Mouse (Mus musculus) liver, embryonic 14.5 days (tissue): ENCODE results near the gene Sash1. TPM values are rescaled to one million over a fixed set of nuclear protein-coding genes. Genes with fewer than 3 reads are reported as not detected.

Experiments used
- ATAC-seq: fragments of 200-750 bp; cut with Nextera tagmentation; 2 replicates; pipeline ENCODE4 v1.8.0; 2017; ENCODE audit warnings: moderate number of reproducible peaks, mild to moderate bottlenecking, moderate library complexity; ENCODE audit not compliant: insufficient read depth
- DNase-seq, 3 experiments: peaks; one replicate each; pipeline ENCODE4 v3.0.0-alpha.2; 2012 to 2013; ENCODE audit warnings: low read depth in 3 of 3, low spot score in 3 of 3
- H3K27ac ChIP-seq: fragments of 300-500 bp; sonication (generic); 2 replicates; pipeline ENCODE4 v1.5.1; 2014; ENCODE audit warnings: moderate library complexity, mild to moderate bottlenecking, control low read depth, inconsistent platforms
- H3K27me3 ChIP-seq: fragments of 300-500 bp; sonication (generic); 2 replicates; pipeline ENCODE4 v1.6.1; 2014; ENCODE audit warnings: mild to moderate bottlenecking, low read length, moderate library complexity; ENCODE audit not compliant: control insufficient read depth, insufficient read depth
- H3K36me3 ChIP-seq: fragments of 300-500 bp; sonication (generic); replicated peaks from 2 replicates; pipeline ENCODE4 v1.6.1; 2014; ENCODE audit warnings: low read depth; ENCODE audit not compliant: control insufficient read depth, insufficient read depth
- H3K4me1 ChIP-seq, 2 experiments: fragments of 200-500 bp in 1 of 2; fragments of 300-500 bp in 1 of 2; sonication (generic) in 1 of 2; replicated peaks; 2 replicates each; pipeline ENCODE4 v1.6.1; 2012 to 2014; ENCODE audit warnings: antibody characterized with exemption in 1 of 2, inconsistent platforms in 1 of 2, low read length in 1 of 2; ENCODE audit not compliant: control insufficient read depth in 2 of 2, insufficient read depth in 2 of 2
- H3K4me2 ChIP-seq: fragments of 300-500 bp; sonication (generic); 2 replicates; pipeline ENCODE4 v1.6.1; 2014; ENCODE audit warnings: low read depth, mild to moderate bottlenecking, control low read depth, moderate library complexity
- H3K4me3 ChIP-seq, 2 experiments: fragments of 200-500 bp in 1 of 2; fragments of 300-500 bp in 1 of 2; sonication (generic) in 1 of 2; 2 replicates each; pipeline ENCODE4 v1.5.1; 2012 to 2014; ENCODE audit warnings: low read depth in 2 of 2, low read length in 2 of 2, mild to moderate bottlenecking in 2 of 2, control low read depth in 1 of 2, inconsistent platforms in 1 of 2, moderate library complexity in 1 of 2; ENCODE audit not compliant: insufficient read depth in 1 of 2
- H3K9ac ChIP-seq: fragments of 300-500 bp; sonication (generic); replicated peaks from 2 replicates; pipeline ENCODE4 v1.6.1; 2014; ENCODE audit warnings: mild to moderate bottlenecking, control low read depth, moderate library complexity
- H3K9me3 ChIP-seq: fragments of 300-500 bp; sonication (generic); 2 replicates; pipeline ENCODE4 v1.6.1; 2016; ENCODE audit warnings: low read length, mixed read lengths; ENCODE audit not compliant: control insufficient read depth
- CTCF ChIP-seq: IDR thresholded peaks from 2 replicates; pipeline ENCODE4 v1.5.1; 2016; ENCODE audit warnings: antibody characterized with exemption, low read depth, control low read depth
- EP300 ChIP-seq: IDR thresholded peaks from 2 replicates; pipeline ENCODE4 v1.6.1; 2016; ENCODE audit warnings: antibody characterized with exemption, low read depth
- WGBS: fragments of 180-500 bp; shearing (Covaris S2); extraction: QIAGEN DNeasy Blood & Tissue Kit; methylation state at CpG from one replicate; pipeline ENCODE4 v1.1.7; 2014; ENCODE audit not compliant: insufficient replicate concordance; 5-methylcytosine and 5-hydroxymethylcytosine counted together
- polyA plus RNA-seq, 2 experiments: library from polyadenylated mRNA; depleted of rRNA in 1 of 2; stranded (reverse) in 1 of 2; unstranded in 1 of 2; fragments of >200 nt; fragmentation: Nextera tagmentation in 1 of 2; extraction: Ambion mirVana in 1 of 2; gene quantifications; 2 replicates each; pipeline versions ENCODE4 v1.2.1 to v1.2.3; 2012 to 2014

Sash1 gene
- polyA plus RNA-seq, 2 experiments, result 0.32 to 1.4 TPM

DNA sequence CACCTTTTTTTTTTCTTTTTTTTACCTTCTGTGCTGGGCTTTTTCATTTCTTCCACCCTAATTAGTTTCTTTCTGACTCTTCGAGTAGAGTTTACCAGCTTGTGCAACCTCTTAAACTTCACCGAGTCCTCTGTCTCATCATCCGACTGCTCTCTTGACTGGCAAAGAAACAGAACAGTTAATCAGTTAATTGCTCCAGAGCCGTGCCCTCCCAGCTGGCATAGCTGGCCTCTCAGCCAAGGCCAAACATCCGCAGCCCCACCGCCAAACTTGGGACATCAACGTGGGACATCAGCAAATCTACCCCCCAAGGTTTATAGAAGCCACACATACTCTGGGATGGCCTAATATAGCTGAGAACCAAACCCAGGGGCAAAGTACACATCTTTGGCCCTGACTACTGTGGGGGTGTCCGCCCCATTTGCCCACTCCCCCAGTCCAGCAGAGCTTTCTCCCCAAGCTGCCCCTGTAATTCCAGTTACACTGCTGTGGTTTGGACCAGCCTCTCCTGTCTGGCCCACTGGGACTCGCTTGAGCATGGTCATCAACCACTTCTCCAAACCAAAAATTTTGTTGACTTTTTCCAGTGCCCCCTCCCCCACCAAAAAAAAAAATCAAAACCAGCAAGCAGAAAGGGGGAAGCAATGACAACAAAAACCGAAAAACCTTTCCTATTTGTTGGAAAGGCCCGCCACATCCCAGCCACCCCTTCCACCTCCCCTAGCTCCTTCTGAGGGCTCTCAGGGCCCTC, 129.1 kb downstream of the Sash1 start:
- H3K27ac ChIP-seq, result no peak overlapping the region
- H3K9me3 ChIP-seq, result no peaks in the 10 kb centered on the region
- H3K4me1 ChIP-seq, result no peaks in the 10 kb centered on the region
- H3K4me3 ChIP-seq, result no peak overlapping the region
- ATAC-seq (no peak), DNase-seq (no peak)
- H3K36me3 ChIP-seq, result no peaks in the 10 kb centered on the region
- no peaks in the 10 kb centered on the region for H3K27me3 ChIP-seq
- no peak overlapping the region for H3K9ac ChIP-seq
- no peak overlapping the region for H3K4me2 ChIP-seq
- 59% methylated on average over 11 of the region's 11 CpGs for WGBS
- TF ChIP-seq EP300, result no peak
- TF ChIP-seq CTCF, result no peak

- Histone ChIP-seq H3K27ac (no peak overlapping the region), H3K4me3 (no peak overlapping the region), H3K4me2 (no peak overlapping the region), H3K27me3 (no peaks in the 10 kb centered on the region), H3K4me1 (no peaks in the 10 kb centered on the region), H3K9me3 (no peaks in the 10 kb centered on the region), H3K9ac (no peak overlapping the region), H3K36me3 (no peaks in the 10 kb centered on the region)
- 54% methylated on average over 3 of the region's 3 CpGs for WGBS
- no peak for TF ChIP-seq CTCF
- no peak for TF ChIP-seq EP300
- no peak for DNase-seq
- ATAC-seq, result no peak
Observed at GRCm38 (mm10) chr10:8753377-8753776, 132.5 kb downstream of the Sash1 start.

- ATAC-seq (no peak), DNase-seq (no peak)
- no peaks in the 10 kb centered on the region for H3K36me3 ChIP-seq
- WGBS, result 74% methylated on average over 7 of the region's 7 CpGs
- no peak overlapping the region for H3K9ac ChIP-seq
- no peak for TF ChIP-seq CTCF
- no peak for TF ChIP-seq EP300
- no peaks in the 10 kb centered on the region for H3K4me1 ChIP-seq
- H3K27ac ChIP-seq, result no peak overlapping the region
- H3K27me3 ChIP-seq, result no peaks in the 10 kb centered on the region
- H3K4me2 ChIP-seq, result no peak overlapping the region
- no peaks in the 10 kb centered on the region for H3K9me3 ChIP-seq
- no peak overlapping the region for H3K4me3 ChIP-seq
Observed at GRCm38 (mm10) chr10:8752436-8752835, 133.4 kb downstream of the Sash1 start.

DNA sequence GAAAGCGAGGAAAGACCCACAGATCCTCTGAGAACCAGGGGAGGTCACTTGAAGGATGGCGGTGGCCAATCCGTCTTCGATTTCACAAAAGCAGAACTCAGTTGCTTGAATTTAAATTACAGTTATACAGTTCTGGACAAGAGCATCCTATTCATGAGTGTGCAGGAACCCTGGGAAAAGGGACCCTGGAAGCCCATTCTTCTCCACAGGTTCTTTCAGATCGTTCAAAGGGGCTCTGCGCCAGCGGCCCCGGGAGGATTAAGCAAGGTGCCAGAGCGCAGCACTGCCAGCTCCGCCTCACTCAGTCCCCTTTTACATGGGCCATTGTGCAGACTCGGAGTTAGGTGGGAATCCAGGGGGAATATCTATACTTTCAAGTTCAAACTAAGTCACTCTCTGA, 136.3 kb downstream of the Sash1 start:
- ATAC-seq (no peak), DNase-seq (no peak)
- H3K9ac ChIP-seq, result no peak overlapping the region
- H3K9me3 ChIP-seq, result no peaks in the 10 kb centered on the region
- H3K27ac ChIP-seq, result no peak overlapping the region
- no peaks in the 10 kb centered on the region for H3K4me1 ChIP-seq
- H3K36me3 ChIP-seq, result no peaks in the 10 kb centered on the region
- no peak overlapping the region for H3K4me3 ChIP-seq
- no peaks in the 10 kb centered on the region for H3K27me3 ChIP-seq
- H3K4me2 ChIP-seq, result no peak overlapping the region
- no peak for TF ChIP-seq CTCF
- no peak for TF ChIP-seq EP300
- WGBS, result 80% methylated on average over 11 of the region's 11 CpGs

- ATAC-seq (no peak), DNase-seq (no peak)
- Histone ChIP-seq H3K27me3 (no peaks in the 10 kb centered on the region), H3K4me1 (no peaks in the 10 kb centered on the region), H3K4me3 (no peak overlapping the region), H3K9ac (no peak overlapping the region), H3K4me2 (no peak overlapping the region), H3K27ac (no peak overlapping the region), H3K36me3 (no peaks in the 10 kb centered on the region), H3K9me3 (no peaks in the 10 kb centered on the region)
- TF ChIP-seq EP300, result no peak
- TF ChIP-seq CTCF, result no peak
- WGBS, result 74% methylated on average over 21 of the region's 21 CpGs
Observed at GRCm38 (mm10) chr10:8747450-8748212, 138.2 kb downstream of the Sash1 start.
